Mouse (Mus musculus): ENCODE measurements at regions not wholly inside any gene's neighbourhood (a gene's known extent, or its start where the extent isn't known, plus 50 kb on each side); places are given as distances from the start of the nearest gene placed in this dataset.

DNA sequence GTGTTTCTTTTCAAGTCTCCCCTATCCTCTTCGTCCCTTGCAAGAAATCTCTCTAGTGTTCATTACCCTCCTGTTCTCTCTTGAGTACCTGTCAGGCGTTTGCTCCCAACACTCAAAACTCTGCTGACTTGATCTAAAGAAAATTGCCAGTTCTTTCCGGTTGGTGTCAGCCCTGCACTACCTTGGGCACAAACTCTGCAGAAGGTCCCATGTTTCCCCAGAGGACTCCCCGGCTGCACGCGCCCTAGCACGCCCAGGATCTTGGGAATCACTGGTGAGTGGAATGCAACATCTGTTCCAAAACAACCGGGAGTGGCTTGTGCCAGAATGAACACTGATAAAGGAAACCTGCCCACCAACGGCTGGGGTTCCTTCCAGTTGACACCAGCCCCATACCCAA lies 66.3 kb upstream of the Rfpl4b start:
- TF ChIP-seq CTCF (IDR thresholded peaks at IDR 0.05) = peak; percentile 70
- no peak for TF ChIP-seq POLR2A (IDR thresholded peaks at IDR 0.05; ENCODE audit: insufficient read depth, low read depth, low read length)
